In the genomic region with DNA sequence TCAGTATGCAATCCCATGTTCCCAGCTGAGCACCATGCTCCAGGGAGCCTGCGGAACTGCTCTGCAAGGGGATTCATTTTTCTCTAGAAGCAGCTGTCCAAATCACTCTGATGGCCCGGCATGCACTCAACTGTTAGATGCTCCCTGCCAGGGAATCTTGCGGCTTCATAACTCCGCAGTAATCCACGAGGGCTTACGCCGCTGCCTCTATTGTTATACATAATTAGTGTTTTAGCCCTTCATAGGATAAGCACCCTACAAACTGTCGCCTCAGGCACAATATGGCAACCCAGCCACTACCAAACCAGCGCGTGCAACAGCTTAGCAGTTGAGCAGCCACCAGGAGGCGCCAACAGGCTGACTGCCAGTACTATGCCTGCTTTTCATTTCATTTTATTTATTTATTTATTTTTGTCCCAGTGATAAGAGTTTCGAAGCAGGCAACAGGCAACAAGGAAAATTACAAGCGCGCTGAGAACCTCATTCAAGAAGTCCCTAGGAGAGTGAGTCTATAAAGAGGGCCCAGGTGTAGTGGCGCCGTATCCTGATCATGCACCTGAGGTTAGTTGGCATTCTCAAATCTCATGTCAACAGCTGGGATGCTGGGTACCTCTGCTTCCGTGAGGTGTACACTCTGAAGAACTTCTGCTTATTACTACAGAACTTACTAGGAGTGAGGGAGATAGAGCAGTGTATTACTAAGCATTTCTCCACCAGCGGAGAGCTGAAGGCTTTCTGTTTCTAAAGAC, we compare ENCODE assay signal across 9 mouse cellular contexts.
A peak's percentile ranks its signal among the peaks of the same experiment; 100 is the strongest.
DNase-seq lines count a peak whose midpoint lies in the region; TF ChIP-seq lines count a peak whose summit lies in the region.
"Had no signal": no experiment of that assay in that cellular context is flagged by ENCODE, and none has a peak within 500 bp of the region (broad histone marks: within the 10 kb centered on the region; RNA-seq: fewer than 3 reads in every experiment).

No protein-coding gene starts in this region.

- peaks cover 8% of the 10 kb centered on the region; the same call in 1 of the 2 replicates for H3K4me1 ChIP-seq in olfactory bulb, adult 2 months (ENCODE audit: control insufficient read depth, insufficient read depth, low read length)

- no peak overlapping the region for H3K27ac ChIP-seq in olfactory bulb, adult 2 months (ENCODE audit: insufficient read depth, low read depth, low read length)

- TF ChIP-seq POLR2A in olfactory bulb, adult 2 months (IDR thresholded peaks at IDR 0.05; ENCODE audit: insufficient read depth, low read depth, low read length) = no peak

- peak; percentile 64 for DNase-seq in A20 (ENCODE audit: low read depth, low spot score)
- peak; percentile 46 to 73 for DNase-seq in adrenal gland, adult (ENCODE audit: inconsistent age in 2 of 2, low spot score in 1 of 2)
- peak; percentile 24 for DNase-seq in embryo, embryonic 11.5 days (ENCODE audit: low read depth, low spot score)
- DNase-seq in gastrocnemius, postnatal 4 days (ENCODE audit: low spot score in 2 of 2) = peak; percentile 25 to 66
- peak; percentile 84 to 87 for DNase-seq in kidney, postnatal 4 days
- DNase-seq in lung, adult 18-20 months = peak; percentile 22 to 23
- DNase-seq in thymus, postnatal 0 days (ENCODE audit: low spot score) = peak; percentile 58

- 48% methylated on average over 18 of the region's 18 CpGs for WGBS in olfactory bulb, adult 2 months

- H3K4me3 ChIP-seq in olfactory bulb, adult 2 months (ENCODE audit: insufficient read depth, low read depth, low read length) = no peak overlapping the region
- H3K4me3 ChIP-seq: erythroblast, embryonic 14.5 days had no signal

- TF ChIP-seq CTCF in olfactory bulb, adult 2 months (IDR thresholded peaks at IDR 0.05; ENCODE audit: insufficient read depth, low read depth, low read length) = peak; percentile 60

Comparison
In these comparisons a context has a peak if more than half of its experiments do, and no peak if none do; other contexts are left out.
1. DNase-seq: peak in every context shown above with its lines; median percentile 86 in kidney, postnatal 4 days; 64 in A20; 60 in adrenal gland, adult; 58 in thymus, postnatal 0 days; 46 in gastrocnemius, postnatal 4 days; 24 in embryo, embryonic 11.5 days; 22 in lung, adult 18-20 months.